Comparison of ENCODE assay signal across 20 mouse cellular contexts in the genomic region with DNA sequence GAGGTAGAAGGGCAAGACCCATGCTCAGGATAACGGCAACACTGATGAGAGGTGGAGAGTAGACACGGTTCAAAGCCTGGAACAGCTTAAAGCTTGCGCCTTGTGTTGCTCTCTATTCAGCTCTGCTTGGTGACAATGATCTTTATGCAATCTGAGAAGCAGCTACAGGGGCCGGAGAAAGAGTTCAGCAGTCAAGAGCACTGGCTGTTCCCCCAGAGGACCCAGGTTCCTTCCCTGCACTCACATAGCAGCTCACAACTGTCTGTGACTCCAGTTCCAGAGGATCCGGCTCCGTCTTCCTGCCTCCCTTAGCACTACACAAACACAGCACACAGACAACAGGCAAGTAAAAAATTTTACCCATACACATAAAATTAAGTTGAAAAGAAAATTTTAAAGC.
"Had no signal": no experiment of that assay in that cellular context is flagged by ENCODE, and none has a peak within 500 bp of the region (broad histone marks: within the 10 kb centered on the region; RNA-seq: fewer than 3 reads in every experiment).

No protein-coding gene starts in this region.

- H3K27ac ChIP-seq: heart, embryonic 13.5 days; heart, embryonic 15.5 days; hindbrain, embryonic 10.5 days; hindbrain, embryonic 12.5 days; hindbrain, embryonic 14.5 days; intestine, embryonic 15.5 days; layer of hippocampus, adult 2 months; left cerebral cortex, adult 2 months; limb, embryonic 10.5 days; limb, embryonic 12.5 days; liver, embryonic 13.5 days; liver, embryonic 15.5 days had no signal

- H3K4me3 ChIP-seq: heart, embryonic 13.5 days; heart, embryonic 15.5 days; hindbrain, embryonic 10.5 days; hindbrain, embryonic 12.5 days; intestine, embryonic 15.5 days; layer of hippocampus, adult 2 months; left cerebral cortex, adult 2 months; limb, embryonic 10.5 days; limb, embryonic 12.5 days; liver, embryonic 13.5 days; liver, embryonic 15.5 days had no signal

- DNase-seq: gastrocnemius, postnatal 25 days; heart, postnatal 4 days; kidney, adult 18-20 months; kidney, adult 8-10 months; kidney, postnatal 10 days; kidney, postnatal 25 days; kidney, postnatal 4 days; liver; liver, embryonic 13.5 days had no signal

- H3K4me1 ChIP-seq: heart, embryonic 15.5 days; hindbrain, embryonic 12.5 days; intestine, embryonic 15.5 days; limb, embryonic 12.5 days; liver, embryonic 13.5 days; liver, embryonic 15.5 days had no signal
